Mouse (Mus musculus): Measurements from ENCODE around the gene Rtn1. TPM values are rescaled to one million over a fixed set of nuclear protein-coding genes. Genes with fewer than 3 reads are reported as not detected.
A peak's percentile ranks its signal among the peaks of the same experiment; 100 is the strongest.

Rtn1 gene
- polyA plus RNA-seq, 1 experiment from 2014 or later = 84.3 TPM

GRCm38 (mm10) chr12:72239230-72239894 lies 169.5 kb downstream of the Rtn1 start:
- Histone ChIP-seq H3K27ac (ENCODE audit: low read length) (no peak overlapping the region), H3K4me1 (ENCODE audit: control insufficient read depth, insufficient read depth, low read length) (peaks cover 4% of the 10 kb centered on the region; the same call in 1 of the 2 replicates), H3K4me3 (ENCODE audit: low read depth, low read length) (no peak overlapping the region), H3K9ac (replicated peaks; ENCODE audit: low read depth, low read length) (no peak overlapping the region), H3K4me2 (replicated peaks; ENCODE audit: low read depth, low read length) (no peak overlapping the region), H3K9me3 (ENCODE audit: control insufficient read depth, low read depth, low read length) (no peaks in the 10 kb centered on the region), H3K36me3 (ENCODE audit: control insufficient read depth, insufficient read depth, low read length) (no peaks in the 10 kb centered on the region), H3K27me3 (ENCODE audit: control insufficient read depth, insufficient read depth, low read length) (0 out of 2 replicates have a peak, but pooled peaks cover 8% of the 10 kb centered on the region)
- no peak for ATAC-seq (ENCODE audit: insufficient number of reproducible peaks, insufficient read depth, low FRiP score, low read depth)
- 56% methylated on average over 12 of the region's 12 CpGs for WGBS

GRCm38 (mm10) chr12:72237251-72237650 lies 171.6 kb downstream of the Rtn1 start:
- H3K27ac ChIP-seq (ENCODE audit: low read length) = no peak overlapping the region
- no peaks in the 10 kb centered on the region for H3K36me3 ChIP-seq (ENCODE audit: control insufficient read depth, insufficient read depth, low read length)
- peak overlapping the region; percentile 40; the same call in 1 of the 2 replicates for H3K4me3 ChIP-seq (ENCODE audit: low read depth, low read length)
- 80% methylated on average over 2 of the region's 2 CpGs for WGBS
- no peak overlapping the region for H3K9ac ChIP-seq (replicated peaks; ENCODE audit: low read depth, low read length)
- 0 out of 2 replicates have a peak, but pooled peaks cover 8% of the 10 kb centered on the region for H3K27me3 ChIP-seq (ENCODE audit: control insufficient read depth, insufficient read depth, low read length)
- no peak for ATAC-seq (ENCODE audit: insufficient number of reproducible peaks, insufficient read depth, low FRiP score, low read depth)
- H3K4me1 ChIP-seq (ENCODE audit: control insufficient read depth, insufficient read depth, low read length) = peaks cover 4% of the 10 kb centered on the region; the same call in 1 of the 2 replicates
- no peaks in the 10 kb centered on the region for H3K9me3 ChIP-seq (ENCODE audit: control insufficient read depth, low read depth, low read length)
- H3K4me2 ChIP-seq (replicated peaks; ENCODE audit: low read depth, low read length) = peak overlapping the region; percentile 95

- Histone ChIP-seq H3K9me3 (ENCODE audit: control insufficient read depth, low read depth, low read length) (no peaks in the 10 kb centered on the region), H3K4me1 (ENCODE audit: control insufficient read depth, insufficient read depth, low read length) (peaks cover 4% of the 10 kb centered on the region; the same call in 1 of the 2 replicates), H3K27ac (ENCODE audit: low read length) (no peak overlapping the region), H3K4me3 (ENCODE audit: low read depth, low read length) (peak overlapping the region; percentile 40), H3K36me3 (ENCODE audit: control insufficient read depth, insufficient read depth, low read length) (no peaks in the 10 kb centered on the region), H3K4me2 (replicated peaks; ENCODE audit: low read depth, low read length) (peak overlapping the region; percentile 95), H3K27me3 (ENCODE audit: control insufficient read depth, insufficient read depth, low read length) (0 out of 2 replicates have a peak, but pooled peaks cover 8% of the 10 kb centered on the region), H3K9ac (replicated peaks; ENCODE audit: low read depth, low read length) (no peak overlapping the region)
- peak; percentile 90 for ATAC-seq (ENCODE audit: insufficient number of reproducible peaks, insufficient read depth, low FRiP score, low read depth)
- under 1% methylated on average over 55 of the region's 56 CpGs for WGBS
Measured at GRCm38 (mm10) chr12:72236564-72237011, 172.3 kb downstream of the Rtn1 start.

- no peak overlapping the region for H3K9ac ChIP-seq (replicated peaks; ENCODE audit: low read depth, low read length)
- peak overlapping the region; percentile 40 for H3K4me3 ChIP-seq (ENCODE audit: low read depth, low read length)
- no peaks in the 10 kb centered on the region for H3K9me3 ChIP-seq (ENCODE audit: control insufficient read depth, low read depth, low read length)
- H3K4me1 ChIP-seq (ENCODE audit: control insufficient read depth, insufficient read depth, low read length) = peaks cover 4% of the 10 kb centered on the region; the same call in 1 of the 2 replicates
- H3K36me3 ChIP-seq (ENCODE audit: control insufficient read depth, insufficient read depth, low read length) = no peaks in the 10 kb centered on the region
- H3K27ac ChIP-seq (ENCODE audit: low read length) = no peak overlapping the region
- peak overlapping the region; percentile 95 for H3K4me2 ChIP-seq (replicated peaks; ENCODE audit: low read depth, low read length)
- WGBS = 41% methylated on average over 12 of the region's 12 CpGs
- H3K27me3 ChIP-seq (ENCODE audit: control insufficient read depth, insufficient read depth, low read length) = 0 out of 2 replicates have a peak, but pooled peaks cover 8% of the 10 kb centered on the region
- no peak for ATAC-seq (ENCODE audit: insufficient number of reproducible peaks, insufficient read depth, low FRiP score, low read depth)
Measured at GRCm38 (mm10) chr12:72235621-72236351, 173.1 kb downstream of the Rtn1 start.

GRCm38 (mm10) chr12:72234966-72235365 lies 173.9 kb downstream of the Rtn1 start:
- Histone ChIP-seq H3K36me3 (ENCODE audit: control insufficient read depth, insufficient read depth, low read length) (no peaks in the 10 kb centered on the region), H3K4me2 (replicated peaks; ENCODE audit: low read depth, low read length) (no peak overlapping the region), H3K9ac (replicated peaks; ENCODE audit: low read depth, low read length) (no peak overlapping the region), H3K27ac (ENCODE audit: low read length) (no peak overlapping the region), H3K27me3 (ENCODE audit: control insufficient read depth, insufficient read depth, low read length) (0 out of 2 replicates have a peak, but pooled peaks cover 8% of the 10 kb centered on the region), H3K4me3 (ENCODE audit: low read depth, low read length) (no peak overlapping the region), H3K4me1 (ENCODE audit: control insufficient read depth, insufficient read depth, low read length) (peaks cover 4% of the 10 kb centered on the region; the same call in 1 of the 2 replicates), H3K9me3 (ENCODE audit: control insufficient read depth, low read depth, low read length) (no peaks in the 10 kb centered on the region)
- no peak for ATAC-seq (ENCODE audit: insufficient number of reproducible peaks, insufficient read depth, low FRiP score, low read depth)
- WGBS = 92% methylated on average over 9 of the region's 9 CpGs

- Histone ChIP-seq H3K4me3 (ENCODE audit: low read depth, low read length) (no peak overlapping the region), H3K27me3 (ENCODE audit: control insufficient read depth, insufficient read depth, low read length) (0 out of 2 replicates have a peak, but pooled peaks cover 8% of the 10 kb centered on the region), H3K9ac (replicated peaks; ENCODE audit: low read depth, low read length) (no peak overlapping the region), H3K27ac (ENCODE audit: low read length) (no peak overlapping the region), H3K4me1 (ENCODE audit: control insufficient read depth, insufficient read depth, low read length) (peaks cover 4% of the 10 kb centered on the region; the same call in 1 of the 2 replicates), H3K36me3 (ENCODE audit: control insufficient read depth, insufficient read depth, low read length) (no peaks in the 10 kb centered on the region), H3K9me3 (ENCODE audit: control insufficient read depth, low read depth, low read length) (no peaks in the 10 kb centered on the region), H3K4me2 (replicated peaks; ENCODE audit: low read depth, low read length) (no peak overlapping the region)
- 81% methylated on average over 3 of the region's 3 CpGs for WGBS
- ATAC-seq (ENCODE audit: insufficient number of reproducible peaks, insufficient read depth, low FRiP score, low read depth) = no peak
Measured at GRCm38 (mm10) chr12:72234151-72234550, 174.7 kb downstream of the Rtn1 start.

GRCm38 (mm10) chr12:72232826-72233790 lies 175.7 kb downstream of the Rtn1 start:
- 81% methylated on average over 19 of the region's 19 CpGs for WGBS
- no peak overlapping the region for H3K4me3 ChIP-seq (ENCODE audit: low read depth, low read length)
- no peak for ATAC-seq (ENCODE audit: insufficient number of reproducible peaks, insufficient read depth, low FRiP score, low read depth)

More at GRCm38 (mm10) chr12:72232826-72233790, 175.7 kb downstream of the Rtn1 start:
- 0 out of 2 replicates have a peak, but pooled peaks cover 8% of the 10 kb centered on the region for H3K27me3 ChIP-seq (ENCODE audit: control insufficient read depth, insufficient read depth, low read length)
- H3K9ac ChIP-seq (replicated peaks; ENCODE audit: low read depth, low read length) = no peak overlapping the region
- H3K27ac ChIP-seq (ENCODE audit: low read length) = no peak overlapping the region
- peaks cover 4% of the 10 kb centered on the region; the same call in 1 of the 2 replicates for H3K4me1 ChIP-seq (ENCODE audit: control insufficient read depth, insufficient read depth, low read length)
- H3K36me3 ChIP-seq (ENCODE audit: control insufficient read depth, insufficient read depth, low read length) = no peaks in the 10 kb centered on the region
- no peak overlapping the region for H3K4me2 ChIP-seq (replicated peaks; ENCODE audit: low read depth, low read length)
- H3K9me3 ChIP-seq (ENCODE audit: control insufficient read depth, low read depth, low read length) = no peaks in the 10 kb centered on the region

Data from stomach, embryonic 14.5 days (tissue).